Mouse (Mus musculus) hematopoietic stem cell, adult 5-6 weeks (primary cell): Measurements from ENCODE around the gene Apol7e. TPM values are rescaled to one million over a fixed set of nuclear protein-coding genes. Genes with fewer than 3 reads are reported as not detected.
A peak's percentile ranks its signal among the peaks of the same experiment; 100 is the strongest.

ENCODE experiments used
- ATAC-seq, 2 experiments: fragments of 125-278 bp in 1 of 2; replicated peaks in 1 of 2; 2 replicates each; pipeline ENCODE4 v1.8.0; 2016 to 2017; ENCODE audit warnings: inconsistent platforms in 2 of 2, mild to moderate bottlenecking in 2 of 2, moderate number of reproducible peaks in 2 of 2, low read depth in 1 of 2, moderate TSS enrichment in 1 of 2; ENCODE audit not compliant: low FRiP score in 2 of 2, poor library complexity in 2 of 2, severe bottlenecking in 2 of 2, insufficient read depth in 1 of 2, low TSS enrichment in 1 of 2
- total RNA-seq: library from RNA; stranded (forward); fragments of 172-1452, 232-1000 nt; gene quantifications from 2 replicates; pipeline ENCODE4 v1.2.3, GENCODE M21; 2017

Gene Apol7e
- total RNA-seq, 1 experiment from 2014 or later: 11.5 TPM

- ATAC-seq: peak; percentile 70 to 76; a peak in 3 of 4 replicates
Measured at GRCm38 (mm10) chr15:77761561-77762380, 63.1 kb downstream of the Apol7e start.

GRCm38 (mm10) chr15:77763050-77763449, 64.4 kb downstream of the Apol7e start:
- ATAC-seq: no peak

- no peak for ATAC-seq
Measured at GRCm38 (mm10) chr15:77763702-77764101, 65.0 kb downstream of the Apol7e start.

GRCm38 (mm10) chr15:77764391-77765006, 65.8 kb downstream of the Apol7e start:
- no peak for ATAC-seq

- ATAC-seq: no peak
Measured at GRCm38 (mm10) chr15:77765484-77766093, 66.9 kb downstream of the Apol7e start.

GRCm38 (mm10) chr15:77766981-77767380, 68.3 kb downstream of the Apol7e start:
- ATAC-seq: no peak

Other genes with a start within 250 kb of the Apol7e start
- gene Apol10a, start 221.8 kb upstream of the Apol7e start, total RNA-seq: not detected in 2 replicates
- gene Apol11a, start 190.6 kb upstream of the Apol7e start, total RNA-seq: not detected in 2 replicates
- gene Apol7c, start 165.5 kb upstream of the Apol7e start, total RNA-seq: not detected in 2 replicates
- not detected in 2 replicates for gene 1700025B11Rik, start 137.0 kb upstream of the Apol7e start, total RNA-seq
- gene Apol10b, start 102.7 kb upstream of the Apol7e start, total RNA-seq: not detected in 2 replicates
- gene Gm36245, start 99.6 kb upstream of the Apol7e start, total RNA-seq: not detected in 2 replicates
- 0.65 TPM in 1 of 2 replicates, not detected in the other for gene Apol11b, start 55.6 kb upstream of the Apol7e start, total RNA-seq
- gene Apol9b, start 30.2 kb downstream of the Apol7e start, total RNA-seq: 1.2 and 1.5 TPM in 2 replicates
- 0.75 and 1.7 TPM in 2 replicates for gene Apol8, start 58.1 kb downstream of the Apol7e start, total RNA-seq
- 302 and 384 TPM in 2 replicates for gene Myh9, start 143.3 kb downstream of the Apol7e start, total RNA-seq
- gene Txn2, start 230.1 kb downstream of the Apol7e start, total RNA-seq: 45.3 and 54.5 TPM in 2 replicates